Mouse (Mus musculus) ES-E14 (cell line): ENCODE measurements around the gene Cmip. TPM values are rescaled to one million over a fixed set of nuclear protein-coding genes. Genes with fewer than 3 reads are reported as not detected.

Experiments
- DNase-seq: peaks from one replicate; pipeline ENCODE4 v3.0.0-alpha.2; 2013; ENCODE audit warnings: low read depth, low spot score
- H3K27ac ChIP-seq: 2 replicates; pipeline ENCODE4 v1.5.1; 2012; ENCODE audit warnings: low read depth, mild to moderate bottlenecking, low read length, moderate library complexity, mixed read lengths; ENCODE audit not compliant: poor library complexity, insufficient read depth, severe bottlenecking
- H3K36me3 ChIP-seq: 2 replicates; pipeline ENCODE4 v1.6.1; 2012; ENCODE audit warnings: mild to moderate bottlenecking, low read length, moderate library complexity, mixed read lengths; ENCODE audit not compliant: control insufficient read depth, poor library complexity, insufficient read depth, severe bottlenecking
- H3K4me1 ChIP-seq, 2 experiments: fragments of 150-350 bp in 1 of 2; sonication (generic) in 1 of 2; 2 replicates each; pipeline ENCODE4 v1.6.1; 2012; ENCODE audit warnings: low read length in 2 of 2, mild to moderate bottlenecking in 1 of 2, mixed read lengths in 1 of 2; ENCODE audit not compliant: control insufficient read depth in 2 of 2, insufficient read depth in 2 of 2, poor library complexity in 1 of 2
- H3K4me3 ChIP-seq, 2 experiments: fragments of 150-350 bp in 1 of 2; sonication (generic) in 1 of 2; 2 replicates each; pipeline ENCODE4 v1.5.1; 2012; ENCODE audit warnings: low read length in 2 of 2, low read depth in 1 of 2, mild to moderate bottlenecking in 1 of 2, mixed read lengths in 1 of 2; ENCODE audit not compliant: insufficient read depth in 1 of 2, poor library complexity in 1 of 2, severe bottlenecking in 1 of 2
- H3K9ac ChIP-seq: 2 replicates; pipeline ENCODE4 v1.6.1; 2012; ENCODE audit warnings: low read depth, mild to moderate bottlenecking, low read length, mixed read lengths; ENCODE audit not compliant: poor library complexity, insufficient read depth, severe bottlenecking
- H3K9me3 ChIP-seq: fragments of 150-350 bp; sonication (generic); 2 replicates; pipeline ENCODE4 v1.6.1; 2012; ENCODE audit warnings: low read depth, mild to moderate bottlenecking, low read length; ENCODE audit not compliant: control insufficient read depth, insufficient read depth
- CHD2 ChIP-seq: IDR thresholded peaks from 2 replicates; pipeline ENCODE4 v1.6.1; 2014; ENCODE audit warnings: mild to moderate bottlenecking, low read depth, low read length, inconsistent platforms
- HCFC1 ChIP-seq: IDR thresholded peaks from 2 replicates; pipeline ENCODE4 v1.6.1; 2012; ENCODE audit warnings: low read length, inconsistent platforms, borderline replicate concordance; ENCODE audit not compliant: insufficient read depth
- MAFK ChIP-seq: IDR thresholded peaks from 2 replicates; pipeline ENCODE4 v1.6.1; 2014; ENCODE audit warnings: mild to moderate bottlenecking, low read depth, low read length, inconsistent platforms; ENCODE audit not compliant: insufficient read depth
- ZC3H11A ChIP-seq: IDR thresholded peaks from 2 replicates; pipeline ENCODE4 v1.6.1; 2012; ENCODE audit warnings: low read depth, mild to moderate bottlenecking, inconsistent platforms, low read length, borderline replicate concordance
- ZNF384 ChIP-seq: IDR thresholded peaks from 2 replicates; pipeline ENCODE4 v1.6.1; 2012; ENCODE audit warnings: low read depth, low read length, inconsistent platforms
- in situ Hi-C, 2 experiments: fragments of 600-800 bp; cut with MboI; formaldehyde crosslinking; loops; one replicate each; pipeline ENCODE4 v1.15.1; 2025; ENCODE audit warnings: low sequenced_read_pairs in 2 of 2, inconsistent platforms in 1 of 2; ENCODE audit not compliant: unreplicated experiment in 2 of 2
- total RNA-seq: library from RNA; depleted of rRNA; stranded (reverse); fragments of 300-350 nt; gene quantifications from 2 replicates; pipeline ENCODE4 v1.2.3, GENCODE M21; 2012

Cmip gene
- total RNA-seq, 1 experiment, result 26.3 TPM

DNA sequence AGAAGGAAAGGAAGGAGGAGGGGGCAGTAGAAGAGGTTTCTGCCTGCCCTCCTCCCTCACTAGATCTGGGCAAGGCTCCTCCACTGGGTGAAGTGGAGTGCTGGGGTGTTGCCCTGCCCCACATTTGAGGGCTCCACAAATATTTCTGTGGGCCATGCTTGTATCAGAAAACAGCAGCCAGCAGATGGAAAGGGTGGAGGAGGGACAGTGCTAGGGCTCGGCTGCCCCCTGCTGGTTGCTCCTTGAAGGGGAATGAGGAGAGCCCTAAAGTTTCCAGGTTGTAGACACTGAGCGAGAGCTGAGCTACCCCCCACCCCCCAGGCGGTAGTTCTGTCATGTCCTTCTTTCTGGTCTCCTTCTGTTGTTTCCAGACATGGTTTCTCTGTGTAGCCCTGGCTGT lies 214.3 kb downstream of the Cmip start:
- Histone ChIP-seq H3K4me3 (no peak overlapping the region), H3K9me3 (no peaks in the 10 kb centered on the region), H3K36me3 (no peaks in the 10 kb centered on the region), H3K27ac (no peak overlapping the region), H3K4me1 (peaks cover 3 to 10% of the 10 kb centered on the region in 2 experiments; a peak in 3 of 4 replicates), H3K9ac (no peak overlapping the region)
- peak; percentile 55 for DNase-seq
- in situ Hi-C loops, result loop anchor here (5.0 to 25.0 kb wide), 3 partner anchors 246 to 364 kb away; no protein-coding TSS in a partner anchor
- TF ChIP-seq ZC3H11A (0 out of 2 replicates have a peak, but pooled peaks have one; percentile 39), ZNF384 (no peak)

DNA sequence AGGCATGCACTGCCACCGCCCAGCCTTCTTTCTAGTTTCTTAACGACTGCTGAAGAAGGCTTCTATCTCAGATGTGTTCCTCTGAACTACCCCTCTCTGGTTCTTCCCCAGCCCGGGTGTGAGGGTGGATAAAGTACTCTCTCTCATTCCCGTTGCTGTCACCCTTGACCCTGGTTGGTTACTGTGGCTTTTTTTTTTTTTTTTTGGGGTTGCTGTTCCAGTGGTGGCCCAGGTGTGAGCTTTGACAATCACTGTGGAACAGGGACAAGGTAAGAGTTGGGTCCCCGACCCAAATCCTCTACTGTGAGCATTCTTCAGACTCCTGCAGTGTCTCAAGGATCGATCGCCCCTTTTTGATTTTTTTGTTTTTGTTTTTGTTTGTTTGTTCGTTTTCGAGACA lies 214.8 kb downstream of the Cmip start:
- Histone ChIP-seq H3K9me3 (no peaks in the 10 kb centered on the region), H3K4me1 (peaks cover 3 to 10% of the 10 kb centered on the region in 2 experiments; a peak in 3 of 4 replicates), H3K9ac (no peak overlapping the region), H3K36me3 (no peaks in the 10 kb centered on the region), H3K27ac (no peak overlapping the region), H3K4me3 (no peak overlapping the region)
- in situ Hi-C loops, result loop anchor here (5.0 to 25.0 kb wide), 3 partner anchors 247 to 364 kb away; no protein-coding TSS in a partner anchor
- TF ChIP-seq CHD2 (no peak), ZC3H11A (no peak), HCFC1 (no peak), MAFK (no peak), ZNF384 (no peak)
- DNase-seq, result no peak

DNA sequence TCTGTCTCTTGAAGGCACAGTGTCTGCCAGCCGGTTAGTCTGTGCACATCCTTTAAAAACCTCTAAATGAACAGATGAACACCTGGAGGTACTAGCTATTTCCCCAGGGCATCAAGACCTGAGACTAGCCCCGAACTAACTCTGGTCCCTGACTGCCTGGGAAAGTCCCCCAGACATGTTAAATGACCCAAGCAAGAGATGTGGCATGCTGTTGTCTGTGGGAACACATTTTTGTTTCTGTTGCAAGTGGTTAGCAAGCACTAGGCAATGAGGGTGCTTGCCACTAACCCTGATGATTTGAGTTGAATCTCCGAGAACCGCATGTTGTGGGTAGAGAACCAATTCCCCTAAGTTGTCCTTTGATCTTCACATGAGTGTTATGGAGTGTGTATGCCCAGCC lies 215.5 kb downstream of the Cmip start:
- H3K9ac ChIP-seq, result no peak overlapping the region
- H3K4me1 ChIP-seq, result peaks cover 3 to 10% of the 10 kb centered on the region in 2 experiments; a peak in 3 of 4 replicates
- in situ Hi-C loops, result loop anchor here (5.0 to 25.0 kb wide), 3 partner anchors 248 to 365 kb away; no protein-coding TSS in a partner anchor
- H3K27ac ChIP-seq, result no peak overlapping the region
- TF ChIP-seq HCFC1, result no peak
- TF ChIP-seq ZNF384, result no peak
- TF ChIP-seq CHD2, result no peak
- no peak for TF ChIP-seq ZC3H11A
- TF ChIP-seq MAFK, result no peak
- DNase-seq, result no peak
- H3K4me3 ChIP-seq, result no peak overlapping the region
- no peaks in the 10 kb centered on the region for H3K36me3 ChIP-seq
- no peaks in the 10 kb centered on the region for H3K9me3 ChIP-seq

DNA sequence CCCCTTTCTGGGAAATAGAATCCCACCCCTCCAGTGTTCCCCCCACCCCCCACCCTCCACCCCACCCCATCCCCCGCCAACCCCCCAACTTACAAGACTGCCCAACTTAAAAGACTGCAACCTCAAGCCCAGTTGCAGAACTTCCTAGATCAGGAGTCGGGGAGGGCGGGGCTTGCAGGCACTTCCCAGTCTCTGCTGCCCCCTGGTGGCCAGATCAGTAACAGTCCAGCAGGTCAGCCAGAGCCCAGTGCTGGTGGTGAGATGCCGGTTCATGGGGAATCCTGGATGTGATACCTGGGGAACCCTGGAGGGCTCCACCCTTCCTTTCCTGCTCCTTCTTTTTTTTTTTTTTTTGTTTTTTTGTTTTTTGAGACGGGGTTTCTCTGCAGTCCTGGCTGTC lies 218.1 kb downstream of the Cmip start:
- TF ChIP-seq ZC3H11A, result peak; percentile 89
- TF ChIP-seq ZNF384, result peak; percentile 48; the same call in 1 of the 2 replicates
- no peak for TF ChIP-seq CHD2
- H3K4me3 ChIP-seq, result no peak overlapping the region
- in situ Hi-C loops, result loop anchor here (5.0 to 25.0 kb wide), 3 partner anchors 250 to 368 kb away; no protein-coding TSS in a partner anchor
- no peak overlapping the region for H3K9ac ChIP-seq
- DNase-seq, result peak; percentile 90
- no peaks in the 10 kb centered on the region for H3K9me3 ChIP-seq
- H3K36me3 ChIP-seq, result no peaks in the 10 kb centered on the region
- no peak overlapping the region for H3K27ac ChIP-seq
- peaks cover 0 to 7% of the 10 kb centered on the region in 2 experiments; a peak in 3 of 4 replicates for H3K4me1 ChIP-seq

DNA sequence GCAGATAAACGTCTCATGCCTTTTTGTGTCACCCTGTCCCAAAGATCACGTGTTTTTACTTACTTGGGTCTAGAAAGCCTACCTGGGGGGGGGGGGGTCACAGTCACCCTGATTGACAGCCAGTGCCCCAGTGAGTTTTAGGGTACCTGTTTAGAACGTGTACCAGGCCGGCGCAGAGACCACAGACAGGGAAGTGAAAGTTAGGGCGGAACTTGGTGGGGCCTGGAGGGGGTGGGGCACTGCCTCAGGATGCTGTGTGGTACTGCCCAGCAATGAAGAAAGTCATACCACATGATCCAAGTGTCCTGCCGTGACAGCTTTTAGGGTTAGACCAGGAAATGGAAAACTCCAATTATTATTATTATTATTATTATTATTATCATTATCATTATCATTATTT lies 219.0 kb downstream of the Cmip start:
- Histone ChIP-seq H3K4me3 (no peak overlapping the region), H3K36me3 (no peaks in the 10 kb centered on the region), H3K4me1 (peaks cover 0 to 3% of the 10 kb centered on the region in 2 experiments; a peak in 2 of 4 replicates), H3K9me3 (no peaks in the 10 kb centered on the region), H3K27ac (no peak overlapping the region), H3K9ac (no peak overlapping the region)
- no peak for DNase-seq
- in situ Hi-C loops, result loop anchor here in 1 of 2 experiments (10.0 kb wide), 1 partner anchor 251 kb away; no protein-coding TSS in a partner anchor
- no peak for TF ChIP-seq HCFC1
- no peak for TF ChIP-seq MAFK
- no peak for TF ChIP-seq CHD2
- no peak for TF ChIP-seq ZNF384
- no peak for TF ChIP-seq ZC3H11A
